ENCODE assay signal across 21 mouse cellular contexts in genomic region chr6:116969381-116969910, GRCm38 (mm10).
DNase-seq lines count a peak whose midpoint lies in the region; TF ChIP-seq lines count a peak whose summit lies in the region.
"Had no signal": no experiment of that assay in that cellular context is flagged by ENCODE, and none has a peak within 500 bp of the region (broad histone marks: within the 10 kb centered on the region; RNA-seq: fewer than 3 reads in every experiment).

No protein-coding gene starts in this region.

- TF ChIP-seq CTCF in CH12.LX (conservative IDR thresholded peaks at IDR 0.05 in 1 of 2, IDR thresholded peaks at IDR 0.05 in 1 of 2; ENCODE audit: low read depth in 2 of 2, low read length in 2 of 2): no peak

- H3K27ac ChIP-seq in CH12.LX (ENCODE audit: insufficient read depth, low read depth): no peak overlapping the region
- H3K27ac ChIP-seq in brown adipose tissue, adult 24 weeks (replicated peaks; ENCODE audit: low read depth, low read length): peak overlapping the region; percentile 5; the same call in 1 of the 2 replicates
- H3K27ac ChIP-seq: embryonic facial prominence, embryonic 13.5 days; forebrain, embryonic 12.5 days; heart, embryonic 13.5 days; hindbrain, embryonic 10.5 days; hindbrain, embryonic 14.5 days; intestine, embryonic 15.5 days; kidney, embryonic 15.5 days had no signal

- TF ChIP-seq RAD21 in CH12.LX (IDR thresholded peaks at IDR 0.05; ENCODE audit: low read depth, low read length): no peak

- H3K79me2 ChIP-seq in CH12.LX (replicated peaks; ENCODE audit: control insufficient read depth, extremely low read depth, insufficient read depth, poor library complexity, severe bottlenecking): no peaks in the 10 kb centered on the region

- TF ChIP-seq POLR2A in CH12.LX (IDR thresholded peaks at IDR 0.05; ENCODE audit: low read depth, low read length): no peak

- no peaks in the 10 kb centered on the region for H3K36me3 ChIP-seq in CH12.LX (replicated peaks in 1 of 2; ENCODE audit: control insufficient read depth in 1 of 2, insufficient read depth in 1 of 2, low read length in 1 of 2)
- H3K36me3 ChIP-seq: embryonic facial prominence, embryonic 13.5 days; forebrain, embryonic 12.5 days; heart, embryonic 13.5 days; hindbrain, embryonic 10.5 days; intestine, embryonic 15.5 days; kidney, embryonic 15.5 days had no signal

- H3K9me3 ChIP-seq in CH12.LX (replicated peaks; ENCODE audit: low read length): no peaks in the 10 kb centered on the region
- H3K9me3 ChIP-seq: embryonic facial prominence, embryonic 13.5 days; forebrain, embryonic 12.5 days; heart, embryonic 13.5 days; hindbrain, embryonic 10.5 days; intestine, embryonic 15.5 days; kidney, embryonic 15.5 days had no signal

- DNase-seq in heart, adult 11 months: peak; percentile 92
- DNase-seq in heart, postnatal 4 days: no peak
- peak; percentile 54 for DNase-seq in 3T3-L1 (ENCODE audit: low read depth, low spot score)
- no peak for DNase-seq in CH12.LX (ENCODE audit: extremely low read depth)
- no peak for DNase-seq in cerebellum, postnatal 14 days
- DNase-seq in layer of hippocampus, postnatal 10 days (ENCODE audit: low spot score in 2 of 2): no peak
- DNase-seq: adrenal gland, postnatal 14 days; B cell, adult 2 months; cerebellum, adult 11 months; cerebellum, adult 8-10 months; cerebellum, postnatal 25 days; gastrocnemius, postnatal 14 days; kidney, adult 2 months had no signal

- no peak overlapping the region for H3K4me3 ChIP-seq in CH12.LX (replicated peaks in 1 of 3; ENCODE audit: low read depth in 2 of 3, low read length in 2 of 3, poor library complexity in 1 of 3)
- no peak overlapping the region for H3K4me3 ChIP-seq in brown adipose tissue, adult 24 weeks (ENCODE audit: insufficient read depth, low read depth, low read length)
- H3K4me3 ChIP-seq: embryonic facial prominence, embryonic 13.5 days; forebrain, embryonic 12.5 days; heart, embryonic 13.5 days; hindbrain, embryonic 10.5 days; intestine, embryonic 15.5 days; kidney, embryonic 15.5 days had no signal

- no peak overlapping the region for H3K9ac ChIP-seq in CH12.LX (ENCODE audit: insufficient read depth, low read depth)
- H3K9ac ChIP-seq: embryonic facial prominence, embryonic 13.5 days; forebrain, embryonic 12.5 days; heart, embryonic 13.5 days; hindbrain, embryonic 14.5 days; intestine, embryonic 15.5 days; kidney, embryonic 15.5 days had no signal

- dilution Hi-C loops in CH12.LX (cut with MboI; ENCODE audit: extremely low pct_ligation_motif_present, extremely low pct_unique_long_range_greater_than_20kb, low sequenced_read_pairs): no loop called here

- in situ Hi-C loops in CH12.LX (cut with MboI; ENCODE audit: low pct_ligation_motif_present, low pct_unique_long_range_greater_than_20kb, low sequenced_read_pairs): no loop called here

- H3K27me3 ChIP-seq in CH12.LX (replicated peaks): peaks cover 4% of the 10 kb centered on the region
- H3K27me3 ChIP-seq: embryonic facial prominence, embryonic 13.5 days; forebrain, embryonic 12.5 days; heart, embryonic 13.5 days; intestine, embryonic 15.5 days had no signal

- TF ChIP-seq EP300 in CH12.LX (IDR thresholded peaks at IDR 0.05; ENCODE audit: low read length): no peak

- no peak overlapping the region for H3K4me2 ChIP-seq in CH12.LX (ENCODE audit: insufficient read depth, low read depth, poor library complexity, severe bottlenecking)
- H3K4me2 ChIP-seq: embryonic facial prominence, embryonic 13.5 days; forebrain, embryonic 12.5 days; heart, embryonic 13.5 days; hindbrain, embryonic 14.5 days; intestine, embryonic 15.5 days; kidney, embryonic 15.5 days had no signal

- H3K4me1 ChIP-seq in CH12.LX (ENCODE audit: control insufficient read depth in 1 of 2, insufficient read depth in 2 of 2): no peaks in the 10 kb centered on the region
- H3K4me1 ChIP-seq in brown adipose tissue, adult 24 weeks (ENCODE audit: control insufficient read depth, insufficient read depth, insufficient read length, low read length): no peaks in the 10 kb centered on the region
- H3K4me1 ChIP-seq: forebrain, embryonic 12.5 days; intestine, embryonic 15.5 days; kidney, embryonic 15.5 days had no signal

TF ChIP-seq in CH12.LX, 34 proteins besides CTCF, POLR2A, EP300 and RAD21:
- TF ChIP-seq MAZ (IDR thresholded peaks at IDR 0.05; ENCODE audit: low read depth, low read length): no peak
- TF ChIP-seq ZNF384 (IDR thresholded peaks at IDR 0.05; ENCODE audit: low read depth, low read length): peak; percentile 32; the same call in 1 of the 2 replicates
TF ChIP-seq in CH12.LX: peak in this region for 1.

Comparison
In these comparisons a context has a peak if more than half of its experiments do, and no peak if none do; other contexts are left out.
1. DNase-seq: peak in heart, adult 11 months (single experiment) and 3T3-L1 (single experiment); none in heart, postnatal 4 days (single experiment), CH12.LX (single experiment), cerebellum, postnatal 14 days (0 of 2) and layer of hippocampus, postnatal 10 days (0 of 2).